Mouse (Mus musculus): ENCODE measurements around the gene Zfp146. TPM values are rescaled to one million over a fixed set of nuclear protein-coding genes. Genes with fewer than 3 reads are reported as not detected.
A peak's percentile ranks its signal among the peaks of the same experiment; 100 is the strongest.

The Zfp146 gene
- polyA plus RNA-seq, 1 experiment from 2014 or later = 4.8 TPM

- Histone ChIP-seq H3K27me3 (0 out of 2 replicates have a peak, but pooled peaks cover 3% of the 10 kb centered on the region), H3K27ac (no peak overlapping the region), H3K4me2 (no peak overlapping the region), H3K9ac (no peak overlapping the region), H3K36me3 (no peaks in the 10 kb centered on the region), H3K4me3 (replicated peaks) (no peak overlapping the region), H3K4me1 (replicated peaks) (peaks cover 32% of the 10 kb centered on the region), H3K9me3 (replicated peaks) (no peaks in the 10 kb centered on the region)
- ATAC-seq (ENCODE audit: low read depth) (no peak), DNase-seq (no peak)
- WGBS (ENCODE audit: insufficient replicate concordance) = 76% methylated on average over 5 of the region's 5 CpGs
These were observed 30.6 kb upstream of the Zfp146 start for GRCm38 (mm10) chr7:30200200-30200599.

- Histone ChIP-seq H3K4me2 (no peak overlapping the region), H3K9ac (no peak overlapping the region), H3K4me3 (replicated peaks) (no peak overlapping the region), H3K4me1 (replicated peaks) (peaks cover 31% of the 10 kb centered on the region), H3K9me3 (replicated peaks) (no peaks in the 10 kb centered on the region), H3K27me3 (0 out of 2 replicates have a peak, but pooled peaks cover 3% of the 10 kb centered on the region), H3K27ac (no peak overlapping the region), H3K36me3 (no peaks in the 10 kb centered on the region)
- whole genome bisulfite sequencing (ENCODE audit: insufficient replicate concordance) = 67% methylated on average over 18 of the region's 18 CpGs
- no peak for ATAC-seq (ENCODE audit: low read depth)
- no peak for DNase-seq
These were observed 30.1 kb upstream of the Zfp146 start for GRCm38 (mm10) chr7:30199498-30200139.

- 7% methylated on average over 8 of the region's 8 CpGs for WGBS (ENCODE audit: insufficient replicate concordance)
- peaks cover 29% of the 10 kb centered on the region for H3K4me1 ChIP-seq (replicated peaks)
- no peak within 1 kb of the TSS for H3K4me3 ChIP-seq (replicated peaks)
- ATAC-seq (ENCODE audit: low read depth) (no peak), DNase-seq (peak; percentile 68)
- H3K36me3 ChIP-seq = no peaks in the 10 kb centered on the region
- H3K27me3 ChIP-seq = 0 out of 2 replicates have a peak, but pooled peaks cover 3% of the 10 kb centered on the region
- H3K9ac ChIP-seq = peak within 1 kb of the TSS; percentile 14; the same call in 1 of the 2 replicates
- peak within 1 kb of the TSS; percentile 29 for H3K4me2 ChIP-seq
- H3K9me3 ChIP-seq (replicated peaks) = no peaks in the 10 kb centered on the region
- no peak within 1 kb of the TSS for H3K27ac ChIP-seq
These were observed 29.0 kb upstream of the Zfp146 start, which contains the start of gene Capns1 for GRCm38 (mm10) chr7:30198481-30198971. Gene Capns1 (minus strand): TSS chr7:30198811.

DNA sequence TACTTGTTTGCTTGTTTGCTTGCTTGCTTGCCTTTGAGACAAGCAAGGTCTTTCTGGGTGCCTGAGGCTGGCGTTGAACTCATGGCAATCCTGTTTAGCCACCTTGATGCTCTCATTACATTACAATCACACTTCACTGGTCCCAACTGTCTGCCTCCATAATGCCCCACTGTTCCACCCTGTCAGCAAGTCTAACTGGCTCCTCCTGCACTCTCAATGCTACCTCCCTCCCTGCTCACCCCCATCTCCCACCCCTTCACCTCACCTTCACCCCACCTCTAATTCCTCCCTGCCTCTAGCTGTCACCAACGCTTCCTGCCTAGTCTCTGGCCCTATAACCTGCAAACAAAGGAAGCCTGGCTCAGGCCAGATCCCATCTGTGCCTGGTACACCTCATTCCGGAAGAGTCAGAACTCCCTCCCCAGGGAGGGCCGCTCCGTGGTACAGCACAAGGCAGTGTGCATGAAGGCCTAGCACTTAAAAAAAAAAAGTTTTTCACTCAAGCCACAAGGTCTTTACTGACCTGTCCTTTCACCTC lies 28.1 kb upstream of the Zfp146 start:
- Histone ChIP-seq H3K9me3 (replicated peaks) (no peaks in the 10 kb centered on the region), H3K27me3 (0 out of 2 replicates have a peak, but pooled peaks cover 3% of the 10 kb centered on the region), H3K27ac (no peak overlapping the region), H3K4me2 (no peak overlapping the region), H3K4me1 (replicated peaks) (peaks cover 37% of the 10 kb centered on the region), H3K4me3 (replicated peaks) (no peak overlapping the region), H3K9ac (no peak overlapping the region), H3K36me3 (0 out of 2 replicates have a peak, but pooled peaks cover 2% of the 10 kb centered on the region)
- 64% methylated on average over 5 of the region's 5 CpGs for WGBS (ENCODE audit: insufficient replicate concordance)
- ATAC-seq (ENCODE audit: low read depth) (no peak), DNase-seq (no peak)

DNA sequence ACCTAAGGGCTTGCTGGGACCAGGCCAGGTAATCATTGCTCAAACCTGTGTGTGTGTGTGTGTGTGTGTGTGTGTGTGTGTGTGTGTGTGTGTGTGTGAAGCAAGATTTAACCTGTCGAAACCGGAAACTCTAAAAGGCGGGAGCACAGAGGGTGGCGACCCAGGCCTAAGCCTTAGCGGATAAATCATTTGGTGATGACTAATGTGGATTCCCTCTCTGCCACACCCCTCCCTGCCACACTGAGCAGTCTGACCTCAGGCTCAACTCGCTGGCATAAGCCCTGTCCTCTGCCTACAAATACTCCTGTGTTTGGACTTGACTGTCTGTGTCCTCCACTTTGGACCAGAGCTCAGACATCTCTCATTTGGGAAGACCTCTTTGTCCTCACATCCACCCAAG lies 26.6 kb upstream of the Zfp146 start:
- H3K36me3 ChIP-seq = peaks cover 17% of the 10 kb centered on the region
- H3K27ac ChIP-seq = no peak overlapping the region
- no peak for DNase-seq
- 0 out of 2 replicates have a peak, but pooled peaks cover 3% of the 10 kb centered on the region for H3K27me3 ChIP-seq
- no peak overlapping the region for H3K4me2 ChIP-seq
- WGBS (ENCODE audit: insufficient replicate concordance) = 77% methylated on average over 6 of the region's 6 CpGs
- H3K9ac ChIP-seq = no peak overlapping the region
- H3K4me3 ChIP-seq (replicated peaks) = no peak overlapping the region
- peaks cover 43% of the 10 kb centered on the region for H3K4me1 ChIP-seq (replicated peaks)
- H3K9me3 ChIP-seq (replicated peaks) = no peaks in the 10 kb centered on the region
- no peak for ATAC-seq (ENCODE audit: low read depth)

DNA sequence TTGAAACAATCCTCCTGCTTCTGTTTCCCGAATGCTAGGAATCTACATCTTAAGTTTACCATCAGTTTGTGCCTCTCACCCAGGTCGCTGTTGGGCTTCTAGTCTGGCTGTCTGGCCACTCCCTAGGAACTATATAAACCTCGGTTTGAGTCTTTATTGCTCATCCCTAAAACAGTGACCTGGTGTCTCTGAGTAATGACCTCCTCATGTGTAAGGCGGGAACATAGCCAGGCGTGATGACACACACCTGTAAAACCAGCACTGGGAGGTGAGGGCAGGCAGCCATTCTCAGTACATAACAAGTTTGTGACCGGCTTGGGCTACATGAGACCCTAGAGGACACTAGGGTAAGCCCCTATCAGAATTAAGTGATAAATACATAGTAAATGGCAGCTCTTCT lies 25.9 kb upstream of the Zfp146 start:
- no peak for DNase-seq
- Histone ChIP-seq H3K9ac (peak overlapping the region; percentile 90; the same call in 1 of the 2 replicates), H3K4me3 (replicated peaks) (peak overlapping the region; percentile 86), H3K27me3 (0 out of 2 replicates have a peak, but pooled peaks cover 3% of the 10 kb centered on the region), H3K36me3 (peaks cover 24% of the 10 kb centered on the region), H3K4me2 (peak overlapping the region; percentile 94), H3K27ac (0 out of 2 replicates have a peak overlapping the region, but pooled peaks have one; percentile 95), H3K4me1 (replicated peaks) (peaks cover 43% of the 10 kb centered on the region), H3K9me3 (replicated peaks) (no peaks in the 10 kb centered on the region)
- WGBS (ENCODE audit: insufficient replicate concordance) = 63% methylated on average over 6 of the region's 6 CpGs
- no peak for ATAC-seq (ENCODE audit: low read depth)

DNA sequence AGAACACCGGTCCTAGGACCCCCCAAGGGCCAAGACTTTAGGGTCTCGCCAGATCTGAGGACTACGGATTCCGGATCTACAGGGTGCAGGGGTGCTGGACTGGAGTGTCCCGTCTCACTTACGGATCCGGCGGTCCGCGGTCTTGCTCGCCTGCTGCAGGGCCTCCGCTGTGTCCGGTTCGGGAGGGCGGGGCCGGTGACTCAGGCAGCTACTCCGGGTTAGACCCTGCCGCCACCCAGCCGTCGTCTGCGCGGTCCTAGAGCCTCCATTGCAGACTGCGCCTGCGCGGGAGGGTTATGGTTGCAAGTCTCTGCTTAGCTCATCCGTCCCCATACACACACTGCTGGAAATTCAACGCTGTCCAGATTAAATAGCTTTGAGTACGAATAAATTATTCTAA lies 25.3 kb upstream of the Zfp146 start:
- peak overlapping the region; percentile 95 for H3K27ac ChIP-seq
- H3K4me3 ChIP-seq (replicated peaks) = peak overlapping the region; percentile 86
- H3K27me3 ChIP-seq = no peaks in the 10 kb centered on the region
- 1% methylated on average over 28 of the region's 28 CpGs for WGBS (ENCODE audit: insufficient replicate concordance)
- peaks cover 30% of the 10 kb centered on the region for H3K36me3 ChIP-seq
- H3K9me3 ChIP-seq (replicated peaks) = no peaks in the 10 kb centered on the region
- DNase-seq (peak; percentile 95), ATAC-seq (ENCODE audit: low read depth) (peak; percentile 90)
- peak overlapping the region; percentile 90 for H3K9ac ChIP-seq
- peaks cover 43% of the 10 kb centered on the region for H3K4me1 ChIP-seq (replicated peaks)
- peak overlapping the region; percentile 94 for H3K4me2 ChIP-seq

GRCm38 (mm10) chr7:30194101-30194831 lies 24.7 kb upstream of the Zfp146 start:
- H3K9ac ChIP-seq = peak overlapping the region; percentile 90
- H3K27ac ChIP-seq = peak overlapping the region; percentile 95
- peak overlapping the region; percentile 94 for H3K4me2 ChIP-seq
- DNase-seq = peak; percentile 33
- ATAC-seq (ENCODE audit: low read depth) = peak; percentile 42
- H3K4me3 ChIP-seq (replicated peaks) = peak overlapping the region; percentile 86
- H3K36me3 ChIP-seq = peaks cover 35% of the 10 kb centered on the region
- H3K9me3 ChIP-seq (replicated peaks) = no peaks in the 10 kb centered on the region
- peaks cover 43% of the 10 kb centered on the region for H3K4me1 ChIP-seq (replicated peaks)
- under 1% methylated on average over 26 of the region's 26 CpGs for WGBS (ENCODE audit: insufficient replicate concordance)
- H3K27me3 ChIP-seq = no peaks in the 10 kb centered on the region

- Histone ChIP-seq H3K4me3 (replicated peaks) (peak overlapping the region; percentile 86), H3K9ac (peak overlapping the region; percentile 90), H3K4me2 (peak overlapping the region; percentile 94), H3K4me1 (replicated peaks) (peaks cover 43% of the 10 kb centered on the region), H3K36me3 (peaks cover 41% of the 10 kb centered on the region), H3K27ac (peak overlapping the region; percentile 95), H3K27me3 (no peaks in the 10 kb centered on the region), H3K9me3 (replicated peaks) (no peaks in the 10 kb centered on the region)
- 1% methylated on average over 26 of the region's 26 CpGs for WGBS (ENCODE audit: insufficient replicate concordance)
- ATAC-seq (ENCODE audit: low read depth) (peak; percentile 78), DNase-seq (peak; percentile 85)
These were observed 24.1 kb upstream of the Zfp146 start for GRCm38 (mm10) chr7:30193581-30194100.

- H3K4me2 ChIP-seq = peak overlapping the region; percentile 94
- H3K27ac ChIP-seq = peak overlapping the region; percentile 95
- ATAC-seq (ENCODE audit: low read depth) (no peak), DNase-seq (no peak)
- peak overlapping the region; percentile 86 for H3K4me3 ChIP-seq (replicated peaks)
- no peaks in the 10 kb centered on the region for H3K27me3 ChIP-seq
- H3K9ac ChIP-seq = peak overlapping the region; percentile 90
- peaks cover 47% of the 10 kb centered on the region for H3K36me3 ChIP-seq
- no peaks in the 10 kb centered on the region for H3K9me3 ChIP-seq (replicated peaks)
- WGBS (ENCODE audit: insufficient replicate concordance) = 61% methylated on average over 9 of the region's 9 CpGs
- peaks cover 37% of the 10 kb centered on the region for H3K4me1 ChIP-seq (replicated peaks)
These were observed 23.5 kb upstream of the Zfp146 start for GRCm38 (mm10) chr7:30193013-30193412.

DNA sequence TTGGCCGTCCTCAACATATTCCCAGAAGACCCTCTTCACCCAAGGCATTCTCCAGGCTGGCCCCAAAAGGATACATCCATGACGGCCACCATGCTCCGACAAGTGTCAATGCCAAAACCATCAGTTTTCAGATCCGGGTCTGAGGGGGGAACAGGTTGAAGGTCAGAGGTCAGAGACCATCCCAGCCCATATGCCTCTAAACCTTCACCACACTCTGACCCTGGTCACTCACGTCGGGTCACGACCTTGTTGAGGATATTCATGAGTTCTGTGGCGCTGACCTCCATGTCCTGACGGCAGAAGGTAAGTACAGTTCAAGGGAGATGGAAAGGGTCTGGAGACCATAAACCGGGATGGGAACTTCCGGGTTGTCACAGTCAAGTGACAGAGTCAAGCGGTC lies 22.5 kb upstream of the Zfp146 start:
- DNase-seq = no peak
- Histone ChIP-seq H3K9ac (no peak overlapping the region), H3K27ac (no peak overlapping the region), H3K4me2 (no peak overlapping the region), H3K27me3 (no peaks in the 10 kb centered on the region), H3K9me3 (replicated peaks) (no peaks in the 10 kb centered on the region), H3K4me3 (replicated peaks) (no peak overlapping the region), H3K4me1 (replicated peaks) (peaks cover 34% of the 10 kb centered on the region), H3K36me3 (peaks cover 57% of the 10 kb centered on the region)
- WGBS (ENCODE audit: insufficient replicate concordance) = 89% methylated on average over 12 of the region's 12 CpGs
- ATAC-seq (ENCODE audit: low read depth) = no peak
